In the genomic region with DNA sequence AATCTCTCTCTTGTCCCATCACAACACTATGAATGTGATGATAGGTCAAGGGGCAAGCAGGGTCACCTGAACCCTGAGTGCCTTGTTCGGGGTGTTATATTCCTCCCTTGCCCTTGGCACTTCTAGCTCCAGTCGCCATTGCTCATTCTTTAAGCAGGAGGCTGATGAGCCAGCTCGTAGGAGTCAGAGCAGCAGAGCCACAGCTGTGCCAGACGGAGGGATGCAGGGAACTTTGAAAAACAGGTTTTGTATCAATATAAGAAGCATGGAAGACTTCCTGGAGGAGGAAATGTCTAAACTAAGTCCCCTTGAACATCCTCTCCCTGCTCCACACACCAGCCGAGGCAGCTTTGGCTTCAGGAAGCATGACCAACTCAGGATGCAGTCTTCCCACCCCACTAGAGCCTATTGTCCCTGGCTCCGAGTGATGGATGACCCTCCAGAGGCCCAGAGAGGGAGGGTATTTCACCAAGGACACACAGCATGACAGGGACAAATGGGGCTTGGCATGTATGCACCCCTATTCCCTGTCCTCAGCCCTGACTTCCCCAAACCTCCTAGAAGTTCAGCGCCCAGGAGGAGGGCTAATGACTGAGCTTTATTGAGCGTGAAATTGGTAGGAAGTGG, we compare ENCODE assay signal across 9 mouse cellular contexts.
DNase-seq lines count a peak whose midpoint lies in the region; ATAC-seq and TF ChIP-seq lines count a peak whose summit lies in the region.
"Had no signal": no experiment of that assay in that cellular context is flagged by ENCODE, and none has a peak within 500 bp of the region (broad histone marks: within the 10 kb centered on the region; RNA-seq: fewer than 3 reads in every experiment).

No protein-coding gene starts in this region.

- no peaks in the 10 kb centered on the region for H3K36me3 ChIP-seq in liver, embryonic 16.5 days (ENCODE audit: control insufficient read depth, insufficient read depth)
- H3K36me3 ChIP-seq in liver, postnatal 0 days (replicated peaks; ENCODE audit: insufficient read depth, low read length), result peaks cover 8% of the 10 kb centered on the region; the same call in 1 of the 2 replicates
- no peaks in the 10 kb centered on the region for H3K36me3 ChIP-seq in neural tube, embryonic 13.5 days
- H3K36me3 ChIP-seq in stomach, postnatal 0 days (ENCODE audit: control insufficient read depth, insufficient read depth, low read length), result no peaks in the 10 kb centered on the region

- no peak for TF ChIP-seq CTCF in liver, postnatal 0 days (IDR thresholded peaks at IDR 0.05; ENCODE audit: low read depth)
- no peak for TF ChIP-seq CTCF in stomach, postnatal 0 days (IDR thresholded peaks at IDR 0.05; ENCODE audit: low read depth)

- H3K27me3 ChIP-seq in liver, embryonic 16.5 days (ENCODE audit: control insufficient read depth, insufficient read depth, low read depth, low read length), result no peaks in the 10 kb centered on the region
- H3K27me3 ChIP-seq in liver, postnatal 0 days (ENCODE audit: insufficient read depth, low read length), result no peaks in the 10 kb centered on the region
- H3K27me3 ChIP-seq in neural tube, embryonic 13.5 days, result no peaks in the 10 kb centered on the region
- no peaks in the 10 kb centered on the region for H3K27me3 ChIP-seq in stomach, postnatal 0 days (ENCODE audit: control insufficient read depth, insufficient read depth, low read length)

- H3K4me3 ChIP-seq in liver, embryonic 16.5 days (ENCODE audit: low read depth, low read length), result no peak overlapping the region
- H3K4me3 ChIP-seq in liver, postnatal 0 days (ENCODE audit: low read depth, low read length), result no peak overlapping the region
- no peak overlapping the region for H3K4me3 ChIP-seq in brown adipose tissue, adult 24 weeks (ENCODE audit: insufficient read depth, low read depth, low read length)
- no peak overlapping the region for H3K4me3 ChIP-seq in neural tube, embryonic 13.5 days
- no peak overlapping the region for H3K4me3 ChIP-seq in stomach, postnatal 0 days (ENCODE audit: low read depth, low read length)

- H3K4me2 ChIP-seq in liver, embryonic 16.5 days (ENCODE audit: low read depth, low read length), result no peak overlapping the region
- H3K4me2 ChIP-seq in liver, postnatal 0 days (ENCODE audit: low read depth, low read length), result no peak overlapping the region
- H3K4me2 ChIP-seq in neural tube, embryonic 13.5 days, result no peak overlapping the region
- H3K4me2 ChIP-seq in stomach, postnatal 0 days (replicated peaks; ENCODE audit: low read depth), result no peak overlapping the region
- H3K4me2 ChIP-seq: liver, embryonic 11.5 days had no signal

- TF ChIP-seq EP300 in liver, postnatal 0 days (IDR thresholded peaks at IDR 0.05; ENCODE audit: low read depth), result no peak
- no peak for TF ChIP-seq EP300 in stomach, postnatal 0 days (optimal IDR thresholded peaks at IDR 0.05)

- no peak for DNase-seq in liver, postnatal 0 days
- DNase-seq in kidney, adult 11 months, result peak; percentile 43
- no peak for DNase-seq in stomach, postnatal 0 days (ENCODE audit: low spot score)
- DNase-seq in embryo, embryonic 9.5 days (ENCODE audit: extremely low spot score), result no peak
- DNase-seq: cerebellum, adult 2 months had no signal

- no peaks in the 10 kb centered on the region for H3K4me1 ChIP-seq in liver, embryonic 16.5 days (ENCODE audit: control insufficient read depth, low read depth, low read length)
- 0 out of 2 replicates have a peak, but pooled peaks cover 3% of the 10 kb centered on the region for H3K4me1 ChIP-seq in liver, postnatal 0 days (ENCODE audit: insufficient read depth)
- peaks cover 56% of the 10 kb centered on the region for H3K4me1 ChIP-seq in brown adipose tissue, adult 24 weeks (ENCODE audit: control insufficient read depth, insufficient read depth, insufficient read length, low read length)
- peaks cover 32% of the 10 kb centered on the region for H3K4me1 ChIP-seq in neural tube, embryonic 13.5 days (replicated peaks)
- H3K4me1 ChIP-seq in stomach, postnatal 0 days (replicated peaks; ENCODE audit: control insufficient read depth, insufficient read depth), result no peaks in the 10 kb centered on the region

- 0 out of 2 replicates have a peak, but pooled peaks have one; percentile 5 for ATAC-seq in liver, embryonic 16.5 days (ENCODE audit: low read depth)
- no peak for ATAC-seq in liver, postnatal 0 days
- peak; percentile 80 for ATAC-seq in neural tube, embryonic 13.5 days (ENCODE audit: low read depth)
- no peak for ATAC-seq in stomach, postnatal 0 days (ENCODE audit: low FRiP score, low TSS enrichment)

- no peak overlapping the region for H3K27ac ChIP-seq in liver, embryonic 16.5 days (ENCODE audit: low read length)
- H3K27ac ChIP-seq in liver, postnatal 0 days (ENCODE audit: low read depth), result no peak overlapping the region
- peak overlapping the region; percentile 49 for H3K27ac ChIP-seq in brown adipose tissue, adult 24 weeks (replicated peaks; ENCODE audit: low read depth, low read length)
- peak overlapping the region; percentile 54 for H3K27ac ChIP-seq in neural tube, embryonic 13.5 days (replicated peaks)
- no peak overlapping the region for H3K27ac ChIP-seq in stomach, postnatal 0 days (replicated peaks)

- H3K9ac ChIP-seq in liver, embryonic 16.5 days (ENCODE audit: low read depth, low read length), result no peak overlapping the region
- H3K9ac ChIP-seq in liver, postnatal 0 days (replicated peaks), result no peak overlapping the region
- no peak overlapping the region for H3K9ac ChIP-seq in neural tube, embryonic 13.5 days
- H3K9ac ChIP-seq in stomach, postnatal 0 days (ENCODE audit: low read length), result no peak overlapping the region

- 41% methylated on average over 8 of the region's 8 CpGs for WGBS in liver, embryonic 16.5 days (ENCODE audit: insufficient replicate concordance)
- WGBS in liver, postnatal 0 days (ENCODE audit: insufficient replicate concordance), result 64% methylated on average over 8 of the region's 8 CpGs
- WGBS in neural tube, embryonic 13.5 days, result 40% methylated on average over 8 of the region's 8 CpGs
- WGBS in stomach, postnatal 0 days, result 54% methylated on average over 8 of the region's 8 CpGs

- H3K9me3 ChIP-seq in liver, embryonic 16.5 days (replicated peaks; ENCODE audit: control insufficient read depth, low read length), result no peaks in the 10 kb centered on the region
- no peaks in the 10 kb centered on the region for H3K9me3 ChIP-seq in liver, postnatal 0 days (ENCODE audit: low read length)
- H3K9me3 ChIP-seq in neural tube, embryonic 13.5 days, result no peaks in the 10 kb centered on the region
- no peaks in the 10 kb centered on the region for H3K9me3 ChIP-seq in stomach, postnatal 0 days (ENCODE audit: control insufficient read depth, low read length)

Comparison
In these comparisons a context has a peak if more than half of its experiments do, and no peak if none do; other contexts are left out.
1. ATAC-seq: peak in liver, embryonic 16.5 days (single experiment) and neural tube, embryonic 13.5 days (single experiment); none in liver, postnatal 0 days (single experiment) and stomach, postnatal 0 days (single experiment).
2. H3K27ac ChIP-seq: peak in brown adipose tissue, adult 24 weeks (single experiment) and neural tube, embryonic 13.5 days (single experiment); none in liver, embryonic 16.5 days (single experiment), liver, postnatal 0 days (single experiment) and stomach, postnatal 0 days (single experiment).